Mouse (Mus musculus) thymus, adult 2 months (tissue): ENCODE results near the gene Rab3gap2. TPM values are rescaled to one million over a fixed set of nuclear protein-coding genes. Genes with fewer than 3 reads are reported as not detected.

Experiments used
- DNase-seq: peaks from one replicate; pipeline ENCODE4 v3.0.0; 2021
- H3K27ac ChIP-seq: fragments of 200-500 bp; 2 replicates; pipeline ENCODE4 v1.5.1; 2012; ENCODE audit warnings: low read length, control low read depth; ENCODE audit not compliant: control insufficient read depth, insufficient read depth
- H3K27me3 ChIP-seq: fragments of 200-500 bp; 2 replicates; pipeline ENCODE4 v1.6.1; 2012; ENCODE audit warnings: mild to moderate bottlenecking, low read length, moderate library complexity, mixed read lengths; ENCODE audit not compliant: control insufficient read depth, insufficient read depth
- H3K36me3 ChIP-seq: fragments of 200-500 bp; 2 replicates; pipeline ENCODE4 v1.6.1; 2012; ENCODE audit warnings: mild to moderate bottlenecking, low read length, moderate library complexity; ENCODE audit not compliant: control insufficient read depth, insufficient read depth
- H3K4me1 ChIP-seq: fragments of 200-500 bp; replicated peaks from 2 replicates; pipeline ENCODE4 v1.6.1; 2012; ENCODE audit warnings: low read length; ENCODE audit not compliant: control insufficient read depth, insufficient read depth
- H3K4me3 ChIP-seq: fragments of 200-500 bp; 2 replicates; pipeline ENCODE4 v1.5.1; 2012; ENCODE audit warnings: mild to moderate bottlenecking, low read length, control low read depth, moderate library complexity; ENCODE audit not compliant: control insufficient read depth, insufficient read depth
- CTCF ChIP-seq: fragments of 200-500 bp; IDR thresholded peaks from 2 replicates; pipeline ENCODE4 v1.5.1; 2012; ENCODE audit warnings: mild to moderate bottlenecking, control low read depth, low read length, moderate library complexity, borderline replicate concordance; ENCODE audit not compliant: control insufficient read depth, poor library complexity, insufficient read depth; ENCODE audit errors: extremely low read depth
- POLR2A ChIP-seq: fragments of 200-500 bp; IDR thresholded peaks from 2 replicates; pipeline ENCODE4 v1.6.1; 2012; ENCODE audit warnings: mild to moderate bottlenecking, low read length, control low read depth, moderate library complexity; ENCODE audit not compliant: control insufficient read depth, poor library complexity, insufficient read depth; ENCODE audit errors: extremely low read depth
- WGBS: fragments of 180-500 bp; shearing (Covaris S2); methylation state at CpG from one replicate; pipeline ENCODE4 v1.1.7; 2018; 5-methylcytosine and 5-hydroxymethylcytosine counted together
- polyA plus RNA-seq: library from polyadenylated mRNA; depleted of rRNA; stranded (reverse); fragments of >200 nt; gene quantifications from 2 replicates; pipeline ENCODE4 v1.2.3, GENCODE M21; 2012; rRNA removed

Gene Rab3gap2
- polyA plus RNA-seq, 1 experiment: 27.5 TPM

DNA sequence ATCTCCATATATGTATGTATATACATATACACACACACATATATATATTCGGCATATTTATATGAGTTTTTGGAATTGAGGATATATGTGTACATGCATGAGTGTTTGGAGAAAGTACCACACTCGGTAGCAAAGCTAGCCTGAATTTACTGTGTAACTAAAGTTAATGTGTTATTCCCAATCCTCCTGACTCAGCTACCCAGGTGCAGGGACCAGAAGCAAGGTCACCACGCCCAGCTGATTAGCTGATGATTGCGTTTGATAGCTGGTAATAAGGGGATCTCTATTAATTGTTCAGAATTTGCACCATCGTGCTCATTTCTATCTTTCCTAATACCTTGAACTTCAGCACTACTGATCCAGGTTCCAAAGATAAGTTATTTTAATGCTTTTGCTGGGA is 129.7 kb downstream of the Rab3gap2 start:
- DNase-seq: no peak
- no peak overlapping the region for H3K4me3 ChIP-seq
- TF ChIP-seq CTCF (no peak), POLR2A (no peak)
- 0 out of 2 replicates have a peak, but pooled peaks cover 4% of the 10 kb centered on the region for H3K4me1 ChIP-seq
- no peaks in the 10 kb centered on the region for H3K27me3 ChIP-seq
- WGBS: 91% methylated on average over 5 of the region's 5 CpGs
- H3K27ac ChIP-seq: no peak overlapping the region
- no peaks in the 10 kb centered on the region for H3K36me3 ChIP-seq

- Histone ChIP-seq H3K4me1 (0 out of 2 replicates have a peak, but pooled peaks cover 4% of the 10 kb centered on the region), H3K27ac (no peak overlapping the region), H3K4me3 (no peak overlapping the region), H3K36me3 (no peaks in the 10 kb centered on the region), H3K27me3 (no peaks in the 10 kb centered on the region)
- no peak for DNase-seq
- TF ChIP-seq CTCF (no peak), POLR2A (no peak)
- 94% methylated on average over 4 of the region's 4 CpGs for WGBS
These were observed 130.2 kb downstream of the Rab3gap2 start for GRCm38 (mm10) chr1:185334136-185334535.

GRCm38 (mm10) chr1:185335231-185335765 is 131.4 kb downstream of the Rab3gap2 start:
- Histone ChIP-seq H3K36me3 (no peaks in the 10 kb centered on the region), H3K27ac (no peak overlapping the region), H3K4me3 (no peak overlapping the region), H3K4me1 (0 out of 2 replicates have a peak, but pooled peaks cover 2% of the 10 kb centered on the region), H3K27me3 (no peaks in the 10 kb centered on the region)
- TF ChIP-seq CTCF (no peak), POLR2A (no peak)
- 90% methylated on average over 6 of the region's 6 CpGs for WGBS
- DNase-seq: no peak

Other genes starting within 250 kb of the Rab3gap2 start
- 1.5 and 1.9 TPM in 2 replicates for gene Mark1, start 204.5 kb upstream of the Rab3gap2 start, polyA plus RNA-seq
- gene Iars2, start 125.3 kb downstream of the Rab3gap2 start, polyA plus RNA-seq: 22.7 and 28.4 TPM in 2 replicates
- 14.0 and 19.6 TPM in 2 replicates for gene Bpnt1, start 128.0 kb downstream of the Rab3gap2 start, polyA plus RNA-seq
- 11.0 and 13.4 TPM in 2 replicates for gene Eprs, start 158.9 kb downstream of the Rab3gap2 start, polyA plus RNA-seq